Mouse (Mus musculus) olfactory bulb, adult 2 months (tissue): Measurements from ENCODE around the gene Gm42742.

Source experiments
- CTCF ChIP-seq: fragments of 200-500 bp; IDR thresholded peaks from 2 replicates; pipeline ENCODE4 v1.5.1; 2012; ENCODE audit warnings: low read depth, mild to moderate bottlenecking, low read length, moderate library complexity; ENCODE audit not compliant: insufficient read depth
- POLR2A ChIP-seq: fragments of 200-500 bp; IDR thresholded peaks from 2 replicates; pipeline ENCODE4 v1.6.1; 2012; ENCODE audit warnings: mild to moderate bottlenecking, low read depth, low read length, moderate library complexity; ENCODE audit not compliant: insufficient read depth

DNA sequence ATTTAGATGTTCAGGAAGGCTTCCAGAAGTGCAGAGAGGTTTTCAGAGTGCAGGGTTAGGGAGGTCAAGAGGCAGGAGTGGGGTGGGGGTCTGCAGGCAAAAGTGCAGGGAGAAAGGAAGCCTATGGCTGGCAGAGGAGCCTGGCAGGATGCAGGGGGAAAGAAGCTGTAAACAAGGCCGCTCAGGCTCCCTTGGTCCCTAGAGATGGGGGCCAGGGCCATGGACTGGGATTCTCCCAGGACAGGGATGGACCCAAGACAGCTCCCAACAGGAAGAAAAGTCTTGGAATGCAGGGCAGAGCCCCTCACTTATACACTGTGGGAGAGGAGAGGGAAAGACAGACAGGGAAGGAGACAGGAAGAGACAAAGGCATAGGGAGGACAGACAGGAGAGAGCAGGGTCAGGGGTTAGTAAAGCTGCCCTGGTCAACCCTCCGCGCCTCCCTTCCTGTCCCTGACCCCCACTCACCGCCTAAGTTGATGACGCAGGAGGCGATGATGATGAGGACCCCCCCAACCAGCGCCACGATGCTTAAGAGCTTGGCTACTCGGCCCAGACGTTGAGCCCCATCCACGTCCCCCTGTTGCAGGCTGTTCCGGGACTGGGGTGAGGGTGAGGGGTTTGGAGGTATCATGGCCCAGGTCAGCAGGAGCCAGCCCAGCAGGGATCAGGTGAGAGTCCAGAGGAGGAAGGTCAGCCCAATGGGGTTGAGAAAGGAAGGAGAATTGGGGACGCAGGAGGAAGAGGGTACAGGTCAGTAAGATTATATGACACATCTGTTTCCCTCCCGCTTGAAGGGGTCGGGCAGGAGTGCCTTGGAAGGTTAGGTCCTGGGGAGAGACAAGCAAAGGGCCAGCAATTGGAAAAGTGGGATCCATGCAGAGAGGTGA is 2.2 kb downstream of the Gm42742 start:
- no peak for TF ChIP-seq CTCF
- TF ChIP-seq POLR2A = no peak
